Mouse (Mus musculus) A20 (cell line): ENCODE results near the gene Oxsr1.

Source experiments
- DNase-seq: peaks from one replicate; pipeline ENCODE4 v3.0.0-alpha.2; 2011; ENCODE audit warnings: low read depth, low spot score

The Oxsr1 gene

GRCm38 (mm10) chr9:119338350-119338749 is 16.1 kb upstream of the Oxsr1 start:
- DNase-seq, result no peak

DNA sequence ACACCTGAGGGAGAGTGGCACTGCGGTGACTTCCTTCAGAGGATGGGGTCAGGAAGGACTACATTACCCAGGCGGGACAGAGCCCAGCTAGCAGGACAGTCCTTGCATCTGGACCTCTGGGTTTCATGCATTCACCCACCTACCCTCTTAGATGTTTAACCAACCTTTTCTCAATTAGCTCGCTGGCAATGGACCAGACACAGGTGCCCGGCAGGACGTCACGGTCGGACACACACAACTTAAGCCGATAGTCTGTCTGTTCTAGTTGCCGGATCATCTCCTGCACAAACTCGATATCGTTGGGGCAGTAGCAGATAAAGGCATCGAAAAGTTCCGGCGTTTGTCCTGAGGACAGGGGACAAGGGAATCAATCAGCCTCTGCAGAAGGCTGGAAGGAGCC is 15.6 kb upstream of the Oxsr1 start:
- no peak for DNase-seq

DNA sequence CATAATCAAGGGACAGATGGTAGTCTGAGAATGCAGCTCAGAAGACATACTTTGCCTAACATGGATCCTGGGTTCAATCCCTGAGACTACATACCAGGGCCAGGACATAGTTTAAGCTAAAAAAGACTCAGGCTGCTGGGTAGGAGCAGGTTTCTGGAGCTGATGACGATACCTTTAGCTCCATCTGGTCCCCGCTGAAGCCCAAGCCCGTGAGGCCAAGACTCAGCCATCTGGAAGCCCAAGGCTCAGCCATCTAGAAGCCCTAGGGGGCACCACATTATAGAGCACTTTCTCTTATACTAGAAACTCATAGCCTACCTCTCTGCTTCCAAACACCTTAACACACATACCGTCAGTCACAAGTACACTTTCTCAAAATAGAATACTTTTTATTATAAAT is 13.3 kb upstream of the Oxsr1 start:
- DNase-seq, result no peak

- DNase-seq, result no peak
Measured at GRCm38 (mm10) chr9:119334834-119335233, 12.6 kb upstream of the Oxsr1 start.

- no peak for DNase-seq
Measured at GRCm38 (mm10) chr9:119334324-119334723, 12.1 kb upstream of the Oxsr1 start.

DNA sequence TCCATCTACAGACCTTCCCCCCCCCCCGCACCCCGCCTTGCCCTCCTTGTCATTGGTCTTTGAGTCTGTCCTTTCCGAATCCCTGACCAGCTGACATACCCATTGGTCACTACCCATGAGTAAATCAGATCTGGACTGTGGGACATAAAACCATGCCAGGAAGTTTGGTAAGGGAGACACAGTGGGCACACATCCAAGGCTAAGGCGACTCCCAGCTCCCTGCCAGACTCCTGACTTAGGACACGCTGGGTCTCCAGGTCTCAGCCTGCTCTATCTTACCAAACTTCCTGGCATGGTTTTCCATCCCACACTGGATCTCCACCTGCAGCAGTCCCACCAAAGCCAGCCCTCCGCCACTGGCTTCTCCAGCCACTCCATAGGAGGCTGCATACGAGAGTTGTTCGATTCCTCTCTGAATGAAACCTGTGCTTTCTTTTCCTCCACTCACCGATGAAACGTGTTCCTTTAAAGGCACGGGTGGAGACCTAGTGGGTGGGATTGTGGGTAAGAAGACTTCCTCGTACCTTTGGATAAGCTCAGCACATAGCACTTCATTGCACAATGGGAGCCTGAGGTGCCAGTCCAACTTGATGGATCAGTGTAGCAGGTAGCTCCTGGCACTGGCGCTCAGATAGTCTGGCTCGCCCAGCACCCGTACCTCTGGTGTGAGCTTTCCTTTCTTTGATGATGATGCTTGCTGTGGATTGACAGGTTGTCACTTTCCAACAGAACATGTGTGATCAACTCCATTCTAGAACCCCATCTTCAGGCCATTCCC is 8.1 kb upstream of the Oxsr1 start:
- no peak for DNase-seq

- no peak for DNase-seq
Measured at GRCm38 (mm10) chr9:119328488-119328887, 6.3 kb upstream of the Oxsr1 start.

GRCm38 (mm10) chr9:119324130-119324529 is 1.9 kb upstream of the Oxsr1 start:
- peak; percentile 13 for DNase-seq

DNA sequence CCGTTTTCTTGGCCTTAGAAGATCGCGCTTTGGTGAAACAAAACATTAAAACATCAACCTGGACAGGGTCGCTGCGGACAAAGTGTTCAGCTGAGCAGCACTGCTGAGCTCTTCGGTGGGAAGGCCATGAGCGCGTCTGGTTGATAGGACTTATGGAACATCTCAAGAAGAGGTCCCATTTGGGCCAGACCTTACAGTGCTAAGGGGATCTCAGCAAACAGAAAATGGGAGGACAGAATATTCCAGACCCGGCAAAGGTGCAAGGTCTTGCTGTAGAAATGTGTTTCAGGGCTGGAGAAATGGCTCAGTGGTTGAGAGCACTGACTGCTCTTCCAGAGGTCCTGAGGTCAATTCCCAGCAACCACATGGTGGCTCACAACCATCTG is 1.0 kb upstream of the Oxsr1 start:
- no peak for DNase-seq

DNA sequence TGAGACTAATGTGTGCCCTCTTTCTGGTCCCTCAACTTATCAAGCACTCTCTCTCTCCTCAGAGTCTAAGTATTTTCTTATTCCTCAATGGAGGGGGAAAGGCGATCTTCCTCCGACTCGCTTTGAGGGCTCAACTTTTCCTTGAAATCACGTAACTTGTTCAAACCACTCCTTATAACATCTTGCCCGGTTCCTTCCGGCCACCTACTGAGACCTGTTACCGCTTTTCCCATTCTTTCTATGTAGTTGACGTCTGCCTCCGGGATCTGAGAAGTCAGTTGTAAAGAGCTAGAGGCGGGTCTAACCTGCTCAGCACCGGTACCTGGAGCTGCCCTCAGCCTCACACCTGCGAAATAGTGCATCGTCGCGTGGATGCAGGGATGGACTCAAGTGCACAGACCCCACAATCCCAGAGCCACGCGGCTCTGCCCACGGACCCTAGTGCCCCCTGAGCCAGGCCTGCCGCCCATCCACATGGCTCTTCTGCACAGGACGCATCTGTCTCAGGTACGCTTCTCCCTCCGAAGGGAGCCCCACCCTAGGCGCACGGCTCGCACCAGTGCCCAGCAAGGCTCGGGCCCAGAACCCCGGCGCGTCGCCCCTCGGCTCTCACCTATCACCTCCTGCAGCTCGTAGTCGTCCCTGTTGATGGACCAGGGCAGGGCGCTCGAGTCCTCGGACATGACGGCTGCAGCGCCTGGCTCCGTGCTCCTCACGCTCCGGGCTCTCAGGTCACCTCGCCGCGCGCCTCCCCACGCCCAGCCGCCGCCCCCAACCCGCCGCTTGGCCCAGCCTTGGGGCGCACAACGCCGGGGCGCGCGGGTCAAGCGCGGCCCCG is 616 bp downstream of the Oxsr1 start:
- DNase-seq, result no peak

- peak; percentile 26 for DNase-seq
Measured at GRCm38 (mm10) chr9:119320946-119321345, 1.3 kb downstream of the Oxsr1 start.

GRCm38 (mm10) chr9:119320446-119320845 is 1.8 kb downstream of the Oxsr1 start:
- DNase-seq, result no peak

GRCm38 (mm10) chr9:119318891-119319290 is 3.3 kb downstream of the Oxsr1 start:
- no peak for DNase-seq

- no peak for DNase-seq
Measured at GRCm38 (mm10) chr9:119313096-119313495, 9.1 kb downstream of the Oxsr1 start.

GRCm38 (mm10) chr9:119309067-119309466 is 13.2 kb downstream of the Oxsr1 start:
- DNase-seq, result no peak

- DNase-seq, result no peak
Measured at GRCm38 (mm10) chr9:119305863-119306262, 16.4 kb downstream of the Oxsr1 start.

GRCm38 (mm10) chr9:119298563-119298962 is 23.7 kb downstream of the Oxsr1 start:
- DNase-seq, result no peak

- DNase-seq, result no peak
Measured at GRCm38 (mm10) chr9:119297696-119298095, 24.5 kb downstream of the Oxsr1 start.

DNA sequence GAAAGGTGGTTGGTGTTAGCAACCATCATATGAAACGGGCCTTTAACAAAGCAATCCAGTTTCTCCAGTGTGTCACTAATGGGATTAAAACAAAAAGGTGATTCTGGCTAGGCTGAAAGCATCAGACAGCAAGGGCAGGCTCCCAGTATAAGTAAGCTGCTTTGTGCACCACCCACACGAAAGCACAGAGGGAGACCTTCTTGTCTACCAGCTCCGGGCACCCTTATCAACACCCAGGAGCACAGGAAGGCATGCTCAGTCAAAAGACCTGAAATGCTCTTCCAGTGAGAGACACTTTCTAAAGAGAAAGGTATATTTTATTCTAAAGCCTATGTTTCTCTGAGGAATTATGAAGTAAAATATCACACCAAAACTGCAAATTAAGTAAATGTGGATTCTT is 31.4 kb downstream of the Oxsr1 start:
- no peak for DNase-seq

- DNase-seq, result no peak
Measured at GRCm38 (mm10) chr9:119280894-119281682, 41.1 kb downstream of the Oxsr1 start.

- no peak for DNase-seq
Measured at GRCm38 (mm10) chr9:119278031-119278430, 44.2 kb downstream of the Oxsr1 start.

- DNase-seq, result no peak
Measured at GRCm38 (mm10) chr9:119276321-119276720, 45.9 kb downstream of the Oxsr1 start.
